Mouse (Mus musculus) layer of hippocampus, adult 8-10 months (tissue): ENCODE results near the gene Dnajc21. TPM values are rescaled to one million over a fixed set of nuclear protein-coding genes. Genes with fewer than 3 reads are reported as not detected.
A peak's percentile ranks its signal among the peaks of the same experiment; 100 is the strongest.
"Not testable (repeated sequence)": the region's sequence is repeated elsewhere in the genome, so short reads cannot be mapped to it uniquely, and the experiment has no call there.

Experiments
- DNase-seq, 2 experiments: peaks; one replicate each; pipeline ENCODE4 v3.0.0; 2022; ENCODE audit warnings: low spot score in 2 of 2
- total RNA-seq, 4 experiments: library from RNA; stranded (reverse); gene quantifications; 2 replicates each; pipeline ENCODE4 v1.2.4; 2022

Dnajc21 gene
- 10 to 100 TPM; 21.6 to 29.3 (median 23.6) TPM for total RNA-seq

GRCm38 (mm10) chr15:10470151-10470831, at the start of gene Dnajc21:
Dnajc21 (minus strand) TSS chr15:10470516.
- peak; percentile 53 to 64 for DNase-seq

GRCm38 (mm10) chr15:10515166-10515565, 44.9 kb upstream of the Dnajc21 start:
- DNase-seq, result no peak

GRCm38 (mm10) chr15:10506099-10506498, 35.8 kb upstream of the Dnajc21 start:
- no peak for DNase-seq

GRCm38 (mm10) chr15:10500838-10501719, 30.8 kb upstream of the Dnajc21 start:
- DNase-seq, result peak; percentile 18 to 58

- no peak for DNase-seq
These were observed 29.7 kb upstream of the Dnajc21 start for GRCm38 (mm10) chr15:10500035-10500434.

- no peak for DNase-seq
These were observed 29.3 kb upstream of the Dnajc21 start for GRCm38 (mm10) chr15:10499593-10499992.

- DNase-seq, result not testable (repeated sequence)
These were observed 26.4 kb upstream of the Dnajc21 start for GRCm38 (mm10) chr15:10496696-10497095.

GRCm38 (mm10) chr15:10495944-10496343, 25.6 kb upstream of the Dnajc21 start:
- no peak for DNase-seq

- no peak for DNase-seq
These were observed 19.8 kb upstream of the Dnajc21 start for GRCm38 (mm10) chr15:10490101-10490500.

- DNase-seq, result no peak
These were observed 16.9 kb upstream of the Dnajc21 start for GRCm38 (mm10) chr15:10487246-10487645.

GRCm38 (mm10) chr15:10486365-10486839, 16.1 kb upstream of the Dnajc21 start:
- no peak for DNase-seq

GRCm38 (mm10) chr15:10485484-10486364, 15.4 kb upstream of the Dnajc21 start, which contains the start of the genes Brix1 and Rad1:
Brix1 (minus strand) TSS chr15:10485947.
Rad1 (plus strand) TSS chr15:10486018.
- DNase-seq, result peak; percentile 92 to 96

GRCm38 (mm10) chr15:10470941-10471340, 625 bp upstream of the Dnajc21 start:
- no peak for DNase-seq

GRCm38 (mm10) chr15:10469641-10470150, 620 bp downstream of the Dnajc21 start:
- peak in 1 of 2 experiments; percentile 12 for DNase-seq

GRCm38 (mm10) chr15:10468761-10469160, 1.6 kb downstream of the Dnajc21 start:
- no peak for DNase-seq

- DNase-seq, result no peak
These were observed 5.6 kb downstream of the Dnajc21 start for GRCm38 (mm10) chr15:10464678-10465077.

- no peak for DNase-seq
These were observed 6.8 kb downstream of the Dnajc21 start for GRCm38 (mm10) chr15:10463555-10463954.

GRCm38 (mm10) chr15:10460986-10461385, 9.3 kb downstream of the Dnajc21 start:
- DNase-seq, result no peak

GRCm38 (mm10) chr15:10447102-10447501, 23.2 kb downstream of the Dnajc21 start:
- no peak for DNase-seq

- DNase-seq, result no peak
These were observed 28.0 kb downstream of the Dnajc21 start for GRCm38 (mm10) chr15:10442275-10442674.

GRCm38 (mm10) chr15:10441493-10441892, 28.8 kb downstream of the Dnajc21 start:
- no peak for DNase-seq
